ENCODE assay signal across 8 mouse cellular contexts in genomic region chr1:132374140-132374872, GRCm38 (mm10). TPM values are rescaled to one million over a fixed set of nuclear protein-coding genes. Genes with fewer than 3 reads are reported as not detected.
DNase-seq lines count a peak whose midpoint lies in the region; ATAC-seq and TF ChIP-seq lines count a peak whose summit lies in the region.

No protein-coding gene starts in this region.

- no peaks in the 10 kb centered on the region for H3K9me3 ChIP-seq in forebrain, embryonic 10.5 days
- H3K9me3 ChIP-seq in lung, embryonic 15.5 days: no peaks in the 10 kb centered on the region
- H3K9me3 ChIP-seq in stomach, postnatal 0 days (ENCODE audit: control insufficient read depth, low read length): no peaks in the 10 kb centered on the region

- no peak overlapping the region for H3K9ac ChIP-seq in lung, embryonic 15.5 days
- no peak overlapping the region for H3K9ac ChIP-seq in stomach, postnatal 0 days (ENCODE audit: low read length)

- H3K27ac ChIP-seq in forebrain, embryonic 10.5 days: peak overlapping the region; percentile 54
- peak overlapping the region; percentile 70 for H3K27ac ChIP-seq in lung, embryonic 15.5 days
- 0 out of 2 replicates have a peak overlapping the region, but pooled peaks have one; percentile 24 for H3K27ac ChIP-seq in stomach, postnatal 0 days (replicated peaks)

- ATAC-seq in lung, embryonic 15.5 days (ENCODE audit: borderline replicate concordance, extremely low read depth, low FRiP score, low TSS enrichment): peak; percentile 36
- 0 out of 2 replicates have a peak, but pooled peaks have one; percentile 6 for ATAC-seq in stomach, postnatal 0 days (ENCODE audit: low FRiP score, low TSS enrichment)

- no peak for TF ChIP-seq EP300 in stomach, postnatal 0 days (optimal IDR thresholded peaks at IDR 0.05)

- no peak for TF ChIP-seq CTCF in stomach, postnatal 0 days (IDR thresholded peaks at IDR 0.05; ENCODE audit: low read depth)

- peak overlapping the region; percentile 9 for H3K4me2 ChIP-seq in lung, embryonic 15.5 days
- no peak overlapping the region for H3K4me2 ChIP-seq in stomach, postnatal 0 days (replicated peaks; ENCODE audit: low read depth)

- no peaks in the 10 kb centered on the region for H3K27me3 ChIP-seq in forebrain, embryonic 10.5 days (ENCODE audit: poor library complexity, severe bottlenecking)
- H3K27me3 ChIP-seq in lung, embryonic 15.5 days: no peaks in the 10 kb centered on the region
- H3K27me3 ChIP-seq in stomach, postnatal 0 days (ENCODE audit: control insufficient read depth, insufficient read depth, low read length): no peaks in the 10 kb centered on the region

- WGBS in forebrain, embryonic 10.5 days: 62% methylated on average over 5 of the region's 5 CpGs
- 31% methylated on average over 5 of the region's 5 CpGs for WGBS in lung, embryonic 15.5 days
- WGBS in stomach, postnatal 0 days: 39% methylated on average over 5 of the region's 5 CpGs

- H3K36me3 ChIP-seq in forebrain, embryonic 10.5 days (replicated peaks): peaks cover 93% of the 10 kb centered on the region
- 0 out of 2 replicates have a peak, but pooled peaks cover 4% of the 10 kb centered on the region for H3K36me3 ChIP-seq in lung, embryonic 15.5 days
- no peaks in the 10 kb centered on the region for H3K36me3 ChIP-seq in stomach, postnatal 0 days (ENCODE audit: control insufficient read depth, insufficient read depth, low read length)

- peaks cover 75% of the 10 kb centered on the region for H3K4me1 ChIP-seq in forebrain, embryonic 10.5 days
- peaks cover 77% of the 10 kb centered on the region for H3K4me1 ChIP-seq in lung, embryonic 15.5 days
- peaks cover 13% of the 10 kb centered on the region for H3K4me1 ChIP-seq in stomach, postnatal 0 days (replicated peaks; ENCODE audit: control insufficient read depth, insufficient read depth)

- H3K4me3 ChIP-seq in forebrain, embryonic 10.5 days: no peak overlapping the region
- no peak overlapping the region for H3K4me3 ChIP-seq in lung, embryonic 15.5 days
- no peak overlapping the region for H3K4me3 ChIP-seq in stomach, postnatal 0 days (ENCODE audit: low read depth, low read length)

- peak; percentile 57 for DNase-seq in ovary, adult 18-20 months (ENCODE audit: low spot score)
- no peak for DNase-seq in ovary, postnatal 10 days (ENCODE audit: low spot score)
- DNase-seq in forebrain, embryonic 10.5 days (ENCODE audit: extremely low spot score, low spot score): no peak
- peak; percentile 80 for DNase-seq in kidney, adult 18-20 months
- no peak for DNase-seq in stomach, postnatal 0 days (ENCODE audit: low spot score)
- DNase-seq in urinary bladder, postnatal 14 days (ENCODE audit: low spot score): no peak
- no peak for DNase-seq in urinary bladder, postnatal 36 days (ENCODE audit: low spot score in 2 of 2)

RNA-seq across cellular contexts. Expression of gene Tmcc2, which starts 16.8 kb away (rescaled TPM):
- 7.9 and 8.8 TPM in 2 replicates for polyA plus RNA-seq in forebrain, embryonic 10.5 days (2016; fragmentation: Nextera tagmentation; extraction: Ambion mirVana)
- polyA plus RNA-seq in lung, embryonic 15.5 days (2015; fragmentation: Nextera tagmentation; extraction: Ambion mirVana): 10.7 and 13.2 TPM in 2 replicates
- polyA plus RNA-seq in stomach, postnatal 0 days (2015; fragmentation: Nextera tagmentation; extraction: Ambion mirVana): 2.4 and 2.6 TPM in 2 replicates

RNA-seq across cellular contexts. Expression of gene Dstyk, which starts 43.0 kb away (rescaled TPM):
- polyA plus RNA-seq in forebrain, embryonic 10.5 days (2016; fragmentation: Nextera tagmentation; extraction: Ambion mirVana): 14.4 and 14.9 TPM in 2 replicates
- polyA plus RNA-seq in lung, embryonic 15.5 days (2015; fragmentation: Nextera tagmentation; extraction: Ambion mirVana): 14.5 and 15.4 TPM in 2 replicates
- 5.2 and 5.5 TPM in 2 replicates for polyA plus RNA-seq in stomach, postnatal 0 days (2015; fragmentation: Nextera tagmentation; extraction: Ambion mirVana)

RNA-seq across cellular contexts. Expression of gene Nuak2, which starts 58.4 kb away (rescaled TPM):
- polyA plus RNA-seq in forebrain, embryonic 10.5 days (2016; fragmentation: Nextera tagmentation; extraction: Ambion mirVana): 49.9 TPM in 2 replicates
- polyA plus RNA-seq in lung, embryonic 15.5 days (2015; fragmentation: Nextera tagmentation; extraction: Ambion mirVana): 19.5 and 21.1 TPM in 2 replicates
- 4.5 and 6.2 TPM in 2 replicates for polyA plus RNA-seq in stomach, postnatal 0 days (2015; fragmentation: Nextera tagmentation; extraction: Ambion mirVana)

Comparison
In these comparisons a context has a peak if more than half of its experiments do, and no peak if none do; other contexts are left out.
1. DNase-seq: peak in ovary, adult 18-20 months (single experiment) and kidney, adult 18-20 months (single experiment); none in ovary, postnatal 10 days (single experiment), forebrain, embryonic 10.5 days (single experiment), stomach, postnatal 0 days (single experiment), urinary bladder, postnatal 14 days (single experiment) and urinary bladder, postnatal 36 days (0 of 2).
2. Peak in every context shown above with its lines, with median percentiles within 50 percentile points of each other: H3K27ac ChIP-seq.